Mouse (Mus musculus) forebrain, embryonic 16.5 days (tissue): ENCODE data around the gene Mrpl24. TPM values are rescaled to one million over a fixed set of nuclear protein-coding genes. Genes with fewer than 3 reads are reported as not detected.

Source experiments
- ATAC-seq: fragments of 200-750 bp; cut with Nextera tagmentation; 2 replicates; pipeline ENCODE4 v1.8.0; 2017; ENCODE audit warnings: mild to moderate bottlenecking, moderate library complexity
- H3K27ac ChIP-seq: fragments of 300-500 bp; sonication (generic); 2 replicates; pipeline ENCODE4 v1.5.1; 2014; ENCODE audit warnings: low read length, control low read depth
- H3K27me3 ChIP-seq: fragments of 300-500 bp; sonication (generic); replicated peaks from 2 replicates; pipeline ENCODE4 v1.6.1; 2014; ENCODE audit warnings: low read length; ENCODE audit not compliant: control insufficient read depth, insufficient read depth
- H3K36me3 ChIP-seq: fragments of 300-500 bp; sonication (generic); 2 replicates; pipeline ENCODE4 v1.6.1; 2014; ENCODE audit not compliant: control insufficient read depth, insufficient read depth
- H3K4me1 ChIP-seq: fragments of 300-500 bp; sonication (generic); replicated peaks from 2 replicates; pipeline ENCODE4 v1.6.1; 2014; ENCODE audit warnings: low read length; ENCODE audit not compliant: control insufficient read depth, insufficient read depth
- H3K4me2 ChIP-seq: fragments of 300-500 bp; sonication (generic); 2 replicates; pipeline ENCODE4 v1.6.1; 2014; ENCODE audit warnings: mild to moderate bottlenecking, low read length, control low read depth
- H3K4me3 ChIP-seq: fragments of 300-500 bp; sonication (generic); replicated peaks from 2 replicates; pipeline ENCODE4 v1.5.1; 2014; ENCODE audit warnings: mild to moderate bottlenecking, low read length, control low read depth
- H3K9ac ChIP-seq: fragments of 300-500 bp; sonication (generic); replicated peaks from 2 replicates; pipeline ENCODE4 v1.6.1; 2014; ENCODE audit warnings: low read depth, low read length, control low read depth
- H3K9me3 ChIP-seq: fragments of 300-500 bp; sonication (generic); 2 replicates; pipeline ENCODE4 v1.6.1; 2016; ENCODE audit warnings: low read length; ENCODE audit not compliant: control insufficient read depth
- WGBS: fragments of 180-500 bp; shearing (Covaris S2); extraction: QIAGEN DNeasy Blood & Tissue Kit; methylation state at CpG from one replicate; pipeline ENCODE4 v1.1.7; 2014; 5-methylcytosine and 5-hydroxymethylcytosine counted together
- polyA plus RNA-seq: library from polyadenylated mRNA; unstranded; fragments of >200 nt; fragmentation: Nextera tagmentation; extraction: Ambion mirVana; gene quantifications from 2 replicates; pipeline ENCODE4 v1.2.1, GENCODE M21; 2015

Mrpl24 gene
- polyA plus RNA-seq, 1 experiment from 2014 or later = 63.4 TPM

GRCm38 (mm10) chr3:87924996-87925395 is 5.7 kb downstream of the Mrpl24 start:
- peaks cover 18% of the 10 kb centered on the region for H3K4me1 ChIP-seq
- H3K27ac ChIP-seq = no peak overlapping the region
- no peak overlapping the region for H3K4me2 ChIP-seq
- H3K4me3 ChIP-seq = no peak overlapping the region
- no peak for ATAC-seq
- no peaks in the 10 kb centered on the region for H3K27me3 ChIP-seq
- peaks cover 26% of the 10 kb centered on the region for H3K36me3 ChIP-seq
- 88% methylated on average over 7 of the region's 7 CpGs for WGBS
- no peak overlapping the region for H3K9ac ChIP-seq
- H3K9me3 ChIP-seq = no peaks in the 10 kb centered on the region

DNA sequence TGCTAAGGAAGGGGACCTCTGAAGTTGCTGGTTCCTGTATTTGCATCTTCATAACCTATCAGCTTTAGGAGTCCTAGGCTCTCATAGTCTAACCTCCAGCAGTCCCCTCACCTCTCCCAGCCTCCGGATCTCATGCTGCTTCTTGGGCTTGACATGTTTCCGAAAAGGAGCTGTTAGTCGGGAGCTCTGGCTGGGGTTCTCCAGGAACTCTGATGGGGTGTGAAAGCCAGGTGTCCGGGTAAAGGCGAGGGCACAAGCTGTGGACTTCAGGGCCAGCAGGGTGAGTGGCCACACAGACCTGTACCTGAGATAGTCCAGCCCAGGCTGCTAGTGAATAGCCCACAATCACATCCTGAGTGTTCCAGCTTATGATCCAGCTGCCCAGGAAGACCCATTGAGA is 8.1 kb downstream of the Mrpl24 start:
- WGBS = 92% methylated on average over 5 of the region's 5 CpGs
- Histone ChIP-seq H3K36me3 (peaks cover 30% of the 10 kb centered on the region), H3K4me1 (peaks cover 26% of the 10 kb centered on the region), H3K4me3 (no peak overlapping the region), H3K9me3 (no peaks in the 10 kb centered on the region), H3K27me3 (no peaks in the 10 kb centered on the region), H3K9ac (no peak overlapping the region), H3K27ac (no peak overlapping the region), H3K4me2 (no peak overlapping the region)
- ATAC-seq = no peak

DNA sequence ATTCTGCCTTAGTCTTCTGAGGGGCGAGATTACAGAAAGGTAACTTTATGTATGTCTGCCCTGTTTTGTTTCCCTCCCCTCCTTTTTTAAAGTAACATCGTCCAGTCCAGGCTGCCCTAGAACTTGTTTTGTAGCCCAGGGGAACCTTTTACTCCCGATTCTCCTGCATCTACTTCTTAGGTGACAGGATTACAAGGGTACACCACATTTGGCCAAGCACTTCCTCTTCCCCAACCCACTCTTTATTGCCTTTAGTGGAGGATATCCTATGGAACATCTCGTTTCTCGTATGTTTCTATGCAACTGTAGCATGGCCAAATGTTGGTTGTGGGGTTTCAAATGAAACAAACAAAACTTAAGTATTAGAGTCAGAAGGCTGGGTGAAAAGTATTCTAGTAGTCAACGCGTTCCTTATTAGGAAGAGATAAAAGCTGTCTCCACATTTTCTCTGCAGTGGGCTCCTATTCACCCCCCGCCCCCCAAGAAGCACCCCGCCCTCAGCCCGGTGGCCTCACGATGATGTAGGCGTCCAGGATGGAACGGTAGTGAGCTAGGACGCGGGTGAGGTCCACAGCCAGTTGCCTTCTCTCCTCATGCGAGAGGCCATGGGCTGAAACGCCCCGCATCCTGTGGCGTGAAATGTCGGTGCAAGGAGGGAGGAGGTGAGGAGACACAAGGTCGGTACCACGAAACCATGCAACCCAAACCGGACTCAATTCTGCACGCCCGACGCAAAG is 10.2 kb downstream of the Mrpl24 start:
- Histone ChIP-seq H3K36me3 (peaks cover 21% of the 10 kb centered on the region), H3K9me3 (no peaks in the 10 kb centered on the region), H3K4me3 (peak overlapping the region; percentile 84), H3K4me1 (peaks cover 41% of the 10 kb centered on the region), H3K27ac (peak overlapping the region; percentile 81), H3K4me2 (peak overlapping the region; percentile 87), H3K9ac (peak overlapping the region; percentile 84), H3K27me3 (no peaks in the 10 kb centered on the region)
- peak; percentile 32; the same call in 1 of the 2 replicates for ATAC-seq
- 6% methylated on average over 26 of the region's 26 CpGs for WGBS

DNA sequence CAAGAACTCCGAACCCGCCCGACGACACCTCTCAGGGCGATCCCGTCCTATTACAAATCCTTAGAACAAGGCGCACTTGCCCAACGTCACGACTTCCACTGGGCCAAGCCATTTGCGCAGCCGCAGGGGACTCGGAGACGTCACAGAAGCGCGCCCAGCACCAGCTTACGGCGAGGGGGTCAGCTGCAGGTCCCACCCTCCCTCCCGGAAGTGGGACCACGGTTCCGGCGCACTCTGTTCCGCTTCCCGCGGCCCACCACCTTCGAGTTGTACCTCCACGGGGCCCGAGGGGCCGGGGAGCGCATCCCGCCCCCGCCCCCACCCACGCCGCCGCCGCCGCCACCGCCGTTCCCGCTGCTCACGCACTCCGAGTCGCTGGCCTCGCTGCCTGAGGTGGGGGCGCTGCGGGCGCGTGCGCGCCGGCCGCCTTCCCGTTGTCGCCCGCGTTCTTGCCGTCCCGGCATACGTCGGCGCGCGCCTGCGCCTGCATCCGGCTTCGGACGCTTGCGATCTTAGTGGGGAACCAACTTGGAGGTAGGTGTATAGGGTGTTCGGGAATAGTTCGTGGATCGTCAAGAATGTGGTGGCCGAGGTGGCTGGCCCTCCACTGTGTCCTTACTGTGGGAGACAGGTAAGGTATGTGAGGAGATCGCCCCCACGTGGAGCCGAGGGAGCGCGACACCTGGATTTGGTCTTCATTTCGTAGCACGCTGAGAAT is 10.9 kb downstream of the Mrpl24 start, which contains the start of the genes Isg20l2 and Rrnad1:
TSS of gene Isg20l2 (plus strand) at position 237 of the 718 bp plus-strand sequence.
TSS of gene Rrnad1 (minus strand) at position 640 of the 718 bp plus-strand sequence.
- Histone ChIP-seq H3K36me3 (peaks cover 17% of the 10 kb centered on the region), H3K4me2 (peak within 1 kb of the TSS; percentile 87), H3K27ac (peak within 1 kb of the TSS; percentile 87), H3K4me3 (peak within 1 kb of the TSS; percentile 84), H3K4me1 (peaks cover 46% of the 10 kb centered on the region), H3K9ac (peak within 1 kb of the TSS; percentile 84), H3K9me3 (no peaks in the 10 kb centered on the region), H3K27me3 (no peaks in the 10 kb centered on the region)
- under 1% methylated on average over 63 of the region's 78 CpGs for WGBS
- ATAC-seq = peak; percentile 98

DNA sequence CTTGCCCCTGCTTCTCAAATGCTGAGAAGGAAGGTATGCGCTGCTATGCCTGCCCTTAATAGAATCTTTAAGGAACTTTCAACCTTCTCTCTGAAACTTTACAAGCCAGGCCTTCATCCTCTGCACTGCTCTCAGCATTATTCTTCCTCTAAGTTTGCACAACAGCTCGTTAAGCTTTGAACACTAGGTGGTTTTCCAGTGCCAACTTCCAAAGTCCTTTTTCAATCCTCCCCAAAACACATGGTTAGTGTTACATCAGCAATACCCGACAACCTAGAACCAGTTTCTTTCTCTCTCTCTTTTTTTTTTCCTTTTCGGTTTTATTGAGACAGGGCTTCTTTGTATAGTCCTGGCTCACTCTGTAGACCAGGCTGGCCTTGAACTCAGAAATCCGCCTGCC is 14.7 kb downstream of the Mrpl24 start:
- 62% methylated on average over 5 of the region's 5 CpGs for WGBS
- Histone ChIP-seq H3K36me3 (peaks cover 20% of the 10 kb centered on the region), H3K4me2 (no peak overlapping the region), H3K27me3 (no peaks in the 10 kb centered on the region), H3K9ac (no peak overlapping the region), H3K4me1 (peaks cover 52% of the 10 kb centered on the region), H3K27ac (no peak overlapping the region), H3K9me3 (no peaks in the 10 kb centered on the region), H3K4me3 (no peak overlapping the region)
- no peak for ATAC-seq

GRCm38 (mm10) chr3:87934501-87934900 is 15.2 kb downstream of the Mrpl24 start:
- WGBS = 67% methylated on average over 4 of the region's 4 CpGs
- no peak overlapping the region for H3K4me3 ChIP-seq
- no peak overlapping the region for H3K27ac ChIP-seq
- H3K27me3 ChIP-seq = no peaks in the 10 kb centered on the region
- ATAC-seq = no peak
- H3K4me2 ChIP-seq = no peak overlapping the region
- peaks cover 20% of the 10 kb centered on the region for H3K36me3 ChIP-seq
- peaks cover 47% of the 10 kb centered on the region for H3K4me1 ChIP-seq
- H3K9me3 ChIP-seq = no peaks in the 10 kb centered on the region
- no peak overlapping the region for H3K9ac ChIP-seq

GRCm38 (mm10) chr3:87935201-87935600 is 15.9 kb downstream of the Mrpl24 start:
- H3K27me3 ChIP-seq = no peaks in the 10 kb centered on the region
- ATAC-seq = no peak
- no peak overlapping the region for H3K4me2 ChIP-seq
- peaks cover 47% of the 10 kb centered on the region for H3K4me1 ChIP-seq
- H3K9me3 ChIP-seq = no peaks in the 10 kb centered on the region
- no peak overlapping the region for H3K9ac ChIP-seq
- WGBS = 79% methylated on average over 4 of the region's 4 CpGs
- H3K36me3 ChIP-seq = peaks cover 20% of the 10 kb centered on the region
- H3K4me3 ChIP-seq = no peak overlapping the region
- H3K27ac ChIP-seq = no peak overlapping the region

GRCm38 (mm10) chr3:87935776-87936175 is 16.5 kb downstream of the Mrpl24 start:
- WGBS = 93% methylated on average over 2 of the region's 2 CpGs
- Histone ChIP-seq H3K9me3 (no peaks in the 10 kb centered on the region), H3K27me3 (no peaks in the 10 kb centered on the region), H3K4me2 (no peak overlapping the region), H3K4me3 (no peak overlapping the region), H3K4me1 (peaks cover 45% of the 10 kb centered on the region), H3K9ac (no peak overlapping the region), H3K27ac (no peak overlapping the region), H3K36me3 (peaks cover 22% of the 10 kb centered on the region)
- ATAC-seq = peak; percentile 70

DNA sequence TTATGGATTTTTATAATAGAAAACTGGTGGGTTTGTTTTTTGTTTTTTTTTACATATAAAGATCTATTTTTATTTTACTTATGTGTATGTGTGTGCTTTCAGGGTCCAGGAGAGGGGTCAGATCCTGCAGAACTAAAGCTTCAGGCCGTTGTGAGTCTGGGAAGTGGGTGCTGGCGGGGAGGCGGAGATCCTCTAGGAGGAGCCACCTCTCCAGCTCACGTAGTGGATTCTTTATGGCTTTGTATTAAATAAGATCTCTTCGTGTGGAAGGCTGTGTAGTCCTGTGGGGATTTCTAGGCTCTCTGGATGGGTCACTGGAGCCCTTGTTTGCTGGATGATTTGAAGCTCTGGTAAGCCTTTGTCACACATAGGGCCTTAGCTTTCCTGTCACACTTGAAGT is 21.3 kb downstream of the Mrpl24 start:
- no peak for ATAC-seq

More for the DNA sequence above, 21.3 kb downstream of the Mrpl24 start:
- Histone ChIP-seq H3K27me3 (no peaks in the 10 kb centered on the region), H3K9me3 (no peaks in the 10 kb centered on the region), H3K4me2 (no peak overlapping the region), H3K4me3 (no peak overlapping the region), H3K27ac (no peak overlapping the region), H3K9ac (no peak overlapping the region), H3K36me3 (peaks cover 15% of the 10 kb centered on the region), H3K4me1 (peaks cover 11% of the 10 kb centered on the region)
- 59% methylated on average over 5 of the region's 5 CpGs for WGBS
